Mouse (Mus musculus) intestine, postnatal 0 days (tissue): ENCODE data around the gene Slc7a5. TPM values are rescaled to one million over a fixed set of nuclear protein-coding genes. Genes with fewer than 3 reads are reported as not detected.

Experiments
- ATAC-seq: fragments of 200-750 bp; cut with Nextera tagmentation; 2 replicates; pipeline ENCODE4 v1.8.0; 2017; ENCODE audit warnings: mild to moderate bottlenecking, moderate TSS enrichment, moderate library complexity
- H3K27ac ChIP-seq: fragments of 300-500 bp; sonication (generic); 2 replicates; pipeline ENCODE4 v1.5.1; 2014; ENCODE audit warnings: mild to moderate bottlenecking, low read depth, low read length, moderate library complexity
- H3K27me3 ChIP-seq: fragments of 300-500 bp; sonication (generic); replicated peaks from 2 replicates; pipeline ENCODE4 v1.6.1; 2014; ENCODE audit warnings: low read length, mixed read lengths; ENCODE audit not compliant: control insufficient read depth, insufficient read depth
- H3K36me3 ChIP-seq: fragments of 300-500 bp; sonication (generic); 2 replicates; pipeline ENCODE4 v1.6.1; 2014; ENCODE audit warnings: mild to moderate bottlenecking, moderate library complexity; ENCODE audit not compliant: control insufficient read depth, insufficient read depth
- H3K4me1 ChIP-seq: fragments of 300-500 bp; sonication (generic); replicated peaks from 2 replicates; pipeline ENCODE4 v1.6.1; 2014; ENCODE audit warnings: antibody characterized with exemption, low read length, mixed read lengths; ENCODE audit not compliant: control insufficient read depth, insufficient read depth
- H3K4me2 ChIP-seq: fragments of 300-500 bp; sonication (generic); replicated peaks from 2 replicates; pipeline ENCODE4 v1.6.1; 2014; ENCODE audit warnings: low read depth, mild to moderate bottlenecking, moderate library complexity
- H3K4me3 ChIP-seq: fragments of 300-500 bp; sonication (generic); 2 replicates; pipeline ENCODE4 v1.5.1; 2014; ENCODE audit warnings: low read depth, low read length
- H3K9ac ChIP-seq: fragments of 300-500 bp; sonication (generic); 2 replicates; pipeline ENCODE4 v1.6.1; 2014; ENCODE audit warnings: mild to moderate bottlenecking, low read depth, low read length
- H3K9me3 ChIP-seq: fragments of 300-500 bp; sonication (generic); 2 replicates; pipeline ENCODE4 v1.6.1; 2016; ENCODE audit warnings: mixed run types; ENCODE audit not compliant: control insufficient read depth
- CTCF ChIP-seq: sonication (generic); IDR thresholded peaks from 2 replicates; pipeline ENCODE4 v1.5.1; 2016; ENCODE audit warnings: low read depth, mild to moderate bottlenecking, control low read depth, antibody characterized with exemption, moderate library complexity
- WGBS: fragments of 180-500 bp; shearing (Covaris S2); extraction: QIAGEN DNeasy Blood & Tissue Kit; methylation state at CpG from one replicate; pipeline ENCODE4 v1.1.7; 2014; 5-methylcytosine and 5-hydroxymethylcytosine counted together
- polyA plus RNA-seq: library from polyadenylated mRNA; unstranded; fragments of >200 nt; fragmentation: Nextera tagmentation; extraction: Ambion mirVana; gene quantifications from 2 replicates; pipeline ENCODE4 v1.2.1, GENCODE M21; 2015

Slc7a5 gene
- polyA plus RNA-seq, 1 experiment from 2014 or later, result 6.1 TPM

DNA sequence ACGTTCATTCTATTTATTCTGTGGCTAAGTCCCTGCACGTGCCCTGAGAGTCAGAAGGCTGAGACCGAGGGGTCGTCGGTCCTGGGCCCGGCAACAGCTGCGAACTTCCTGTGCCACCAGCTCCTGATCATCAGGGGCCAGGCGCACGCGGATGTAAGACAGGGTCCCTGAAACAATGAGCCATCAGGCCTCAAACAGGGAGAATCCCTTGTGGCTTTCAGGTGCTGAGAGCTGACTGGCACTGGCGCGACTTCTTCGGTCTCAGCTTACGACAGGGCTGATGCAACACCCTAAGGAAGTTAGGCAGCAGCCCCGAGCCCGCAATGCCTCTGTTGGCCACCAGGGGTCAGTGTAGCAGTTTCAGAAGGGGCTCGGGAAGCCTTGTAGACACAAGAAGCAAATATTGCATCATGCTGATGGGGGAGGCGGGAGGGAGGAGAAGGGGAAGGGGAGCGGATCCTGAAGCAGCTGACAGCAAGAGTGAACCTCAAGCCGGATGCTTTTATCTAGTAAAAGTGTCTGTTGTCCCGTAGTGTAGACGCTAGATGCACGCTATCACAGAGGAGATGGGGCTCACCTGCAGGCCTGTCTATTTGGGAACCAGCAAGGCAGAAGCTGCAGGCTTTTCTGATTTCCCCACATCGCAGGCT lies 56.5 kb downstream of the Slc7a5 start:
- Histone ChIP-seq H3K36me3 (no peaks in the 10 kb centered on the region), H3K4me3 (no peak overlapping the region), H3K27ac (no peak overlapping the region), H3K4me2 (peak overlapping the region; percentile 61), H3K4me1 (no peaks in the 10 kb centered on the region; the same call in 1 of the 2 replicates), H3K27me3 (no peaks in the 10 kb centered on the region), H3K9me3 (no peaks in the 10 kb centered on the region), H3K9ac (peak overlapping the region; percentile 60)
- peak; percentile 76 for ATAC-seq
- peak; percentile 99 for TF ChIP-seq CTCF
- WGBS, result 5% methylated on average over 24 of the region's 24 CpGs

DNA sequence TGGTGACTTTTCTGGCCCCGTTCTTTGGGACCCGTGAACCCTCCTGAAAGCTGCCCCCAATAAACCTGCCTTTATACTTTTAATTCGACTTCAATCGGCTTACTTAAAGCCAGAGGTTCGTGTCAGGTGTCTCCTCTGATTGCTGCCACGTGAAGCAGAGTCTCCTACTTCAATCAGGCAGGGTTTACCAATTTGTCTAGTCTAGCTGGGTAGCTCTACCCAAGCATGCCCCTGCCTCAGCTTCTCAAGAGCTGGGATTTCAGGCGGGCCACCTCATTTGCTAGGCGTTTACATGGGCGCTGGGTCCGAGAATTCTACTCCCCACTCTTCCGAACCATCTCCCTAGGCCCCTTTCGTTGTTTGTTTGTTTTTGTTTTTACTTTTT lies 57.1 kb downstream of the Slc7a5 start:
- ATAC-seq, result no peak
- Histone ChIP-seq H3K4me1 (no peaks in the 10 kb centered on the region; the same call in 1 of the 2 replicates), H3K9ac (peak overlapping the region; percentile 60; the same call in 1 of the 2 replicates), H3K27me3 (no peaks in the 10 kb centered on the region), H3K4me2 (peak overlapping the region; percentile 61), H3K9me3 (no peaks in the 10 kb centered on the region), H3K4me3 (no peak overlapping the region), H3K27ac (no peak overlapping the region), H3K36me3 (no peaks in the 10 kb centered on the region)
- WGBS, result 45% methylated on average over 12 of the region's 12 CpGs
- no peak for TF ChIP-seq CTCF

- Histone ChIP-seq H3K4me2 (no peak overlapping the region), H3K9me3 (no peaks in the 10 kb centered on the region), H3K27ac (no peak overlapping the region), H3K27me3 (no peaks in the 10 kb centered on the region), H3K36me3 (no peaks in the 10 kb centered on the region), H3K4me3 (no peak overlapping the region), H3K4me1 (no peaks in the 10 kb centered on the region; the same call in 1 of the 2 replicates), H3K9ac (no peak overlapping the region)
- TF ChIP-seq CTCF, result peak; percentile 93
- WGBS, result 16% methylated on average over 6 of the region's 6 CpGs
- ATAC-seq, result no peak
Observed at GRCm38 (mm10) chr8:121850018-121850417, 57.5 kb downstream of the Slc7a5 start.

- Histone ChIP-seq H3K27ac (no peak overlapping the region), H3K9ac (no peak overlapping the region), H3K4me1 (no peaks in the 10 kb centered on the region; the same call in 1 of the 2 replicates), H3K9me3 (no peaks in the 10 kb centered on the region), H3K4me3 (no peak overlapping the region), H3K4me2 (no peak overlapping the region), H3K27me3 (no peaks in the 10 kb centered on the region), H3K36me3 (no peaks in the 10 kb centered on the region)
- 62% methylated on average over 9 of the region's 9 CpGs for WGBS
- TF ChIP-seq CTCF, result no peak
- no peak for ATAC-seq
Observed at GRCm38 (mm10) chr8:121849303-121849702, 58.2 kb downstream of the Slc7a5 start.

DNA sequence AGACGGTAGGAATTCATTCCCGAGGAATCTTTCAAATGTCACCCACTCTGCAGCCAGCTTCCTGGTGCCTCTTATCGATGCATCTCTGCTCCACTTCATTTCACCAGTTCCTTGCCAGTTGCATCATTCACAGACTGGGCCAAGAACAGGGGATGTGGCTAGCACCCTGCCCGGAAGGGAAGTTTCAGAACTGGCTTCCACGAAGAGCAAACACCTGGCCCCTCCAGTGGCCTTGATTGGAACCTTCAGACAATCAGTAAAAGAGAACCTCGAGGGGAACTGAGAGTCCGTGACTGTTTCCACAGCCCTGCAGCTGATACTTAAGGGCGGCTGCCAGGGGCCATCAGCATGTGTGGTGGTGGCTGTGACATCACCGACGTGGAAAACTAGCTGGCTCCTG lies 59.0 kb downstream of the Slc7a5 start:
- H3K9me3 ChIP-seq, result no peaks in the 10 kb centered on the region
- WGBS, result 56% methylated on average over 10 of the region's 10 CpGs
- TF ChIP-seq CTCF, result no peak
- no peaks in the 10 kb centered on the region for H3K36me3 ChIP-seq
- H3K4me2 ChIP-seq, result no peak overlapping the region
- H3K4me3 ChIP-seq, result no peak overlapping the region
- no peaks in the 10 kb centered on the region for H3K27me3 ChIP-seq
- ATAC-seq, result no peak
- no peak overlapping the region for H3K9ac ChIP-seq
- no peaks in the 10 kb centered on the region; the same call in 1 of the 2 replicates for H3K4me1 ChIP-seq
- no peak overlapping the region for H3K27ac ChIP-seq

GRCm38 (mm10) chr8:121847987-121848386 lies 59.5 kb downstream of the Slc7a5 start:
- ATAC-seq, result no peak
- H3K9ac ChIP-seq, result no peak overlapping the region
- H3K9me3 ChIP-seq, result no peaks in the 10 kb centered on the region
- H3K27ac ChIP-seq, result no peak overlapping the region
- H3K4me3 ChIP-seq, result no peak overlapping the region
- no peaks in the 10 kb centered on the region for H3K27me3 ChIP-seq
- no peak overlapping the region for H3K4me2 ChIP-seq
- TF ChIP-seq CTCF, result no peak
- no peaks in the 10 kb centered on the region for H3K36me3 ChIP-seq
- 67% methylated on average over 6 of the region's 6 CpGs for WGBS
- no peaks in the 10 kb centered on the region; the same call in 1 of the 2 replicates for H3K4me1 ChIP-seq
